9 mouse cellular contexts compared by ENCODE assay signal in genomic region chr15:27234770-27235169, GRCm38 (mm10).
DNase-seq lines count a peak whose midpoint lies in the region; ATAC-seq and TF ChIP-seq lines count a peak whose summit lies in the region.
"Had no signal": no experiment of that assay in that cellular context is flagged by ENCODE, and none has a peak within 500 bp of the region (broad histone marks: within the 10 kb centered on the region; RNA-seq: fewer than 3 reads in every experiment).

No protein-coding gene starts in this region.

- no peaks in the 10 kb centered on the region for H3K4me1 ChIP-seq in forebrain, embryonic 16.5 days (replicated peaks; ENCODE audit: control insufficient read depth, insufficient read depth, low read length)
- no peaks in the 10 kb centered on the region for H3K4me1 ChIP-seq in intestine, postnatal 0 days (replicated peaks; ENCODE audit: control insufficient read depth, insufficient read depth, low read length)
- no peaks in the 10 kb centered on the region for H3K4me1 ChIP-seq in neural tube, embryonic 11.5 days (ENCODE audit: control insufficient read depth, insufficient read depth, low read length)

- no peak overlapping the region for H3K4me2 ChIP-seq in forebrain, embryonic 16.5 days (ENCODE audit: low read length)
- no peak overlapping the region for H3K4me2 ChIP-seq in intestine, postnatal 0 days (replicated peaks; ENCODE audit: low read depth)
- no peak overlapping the region for H3K4me2 ChIP-seq in neural tube, embryonic 11.5 days (ENCODE audit: low read depth)

- H3K4me3 ChIP-seq in forebrain, embryonic 16.5 days (replicated peaks; ENCODE audit: low read length) = no peak overlapping the region
- no peak overlapping the region for H3K4me3 ChIP-seq in intestine, postnatal 0 days (ENCODE audit: low read depth, low read length)
- no peak overlapping the region for H3K4me3 ChIP-seq in neural tube, embryonic 11.5 days (ENCODE audit: low read depth, low read length)
- H3K4me3 ChIP-seq: erythroblast, embryonic 14.5 days had no signal

- H3K9me3 ChIP-seq in forebrain, embryonic 16.5 days (ENCODE audit: control insufficient read depth, low read length) = no peaks in the 10 kb centered on the region
- H3K9me3 ChIP-seq in intestine, postnatal 0 days (ENCODE audit: control insufficient read depth) = no peaks in the 10 kb centered on the region
- H3K9me3 ChIP-seq in neural tube, embryonic 11.5 days (ENCODE audit: control insufficient read depth, low read length) = no peaks in the 10 kb centered on the region

- no peak overlapping the region for H3K9ac ChIP-seq in forebrain, embryonic 16.5 days (replicated peaks; ENCODE audit: low read depth, low read length)
- no peak overlapping the region for H3K9ac ChIP-seq in intestine, postnatal 0 days (ENCODE audit: low read depth, low read length)
- H3K9ac ChIP-seq in neural tube, embryonic 11.5 days (ENCODE audit: low read length) = no peak overlapping the region

- no peaks in the 10 kb centered on the region for H3K27me3 ChIP-seq in forebrain, embryonic 16.5 days (replicated peaks; ENCODE audit: control insufficient read depth, insufficient read depth, low read length)
- H3K27me3 ChIP-seq in intestine, postnatal 0 days (replicated peaks; ENCODE audit: control insufficient read depth, insufficient read depth, low read length) = no peaks in the 10 kb centered on the region
- no peaks in the 10 kb centered on the region for H3K27me3 ChIP-seq in neural tube, embryonic 11.5 days (ENCODE audit: control insufficient read depth, insufficient read depth, low read length)

- TF ChIP-seq CTCF in intestine, postnatal 0 days (IDR thresholded peaks at IDR 0.05; ENCODE audit: low read depth) = peak; percentile 98

- WGBS in forebrain, embryonic 16.5 days = 14% methylated on average over 4 of the region's 4 CpGs
- WGBS in intestine, postnatal 0 days = 19% methylated on average over 4 of the region's 4 CpGs
- 24% methylated on average over 4 of the region's 4 CpGs for WGBS in neural tube, embryonic 11.5 days

- no peak overlapping the region for H3K27ac ChIP-seq in forebrain, embryonic 16.5 days (ENCODE audit: low read length)
- H3K27ac ChIP-seq in intestine, postnatal 0 days (ENCODE audit: low read depth, low read length) = no peak overlapping the region
- no peak overlapping the region for H3K27ac ChIP-seq in neural tube, embryonic 11.5 days (ENCODE audit: low read depth, low read length)

- intact Hi-C loops in left cerebral cortex, postnatal 4 days (cut with DNase I) = loop anchor here (5.0 to 10.0 kb wide), 2 partner anchors 612 to 1240 kb away; no protein-coding TSS in a partner anchor

- DNase-seq in urinary bladder, postnatal 14 days (ENCODE audit: low spot score) = peak; percentile 49
- no peak for DNase-seq in urinary bladder, adult 18-20 months (ENCODE audit: low spot score in 2 of 2)
- DNase-seq in cerebellum, adult 11 months = peak; percentile 7
- DNase-seq in left cerebral cortex, postnatal 4 days = peak; percentile 67
- peak; percentile 77 for DNase-seq in neural tube, embryonic 11.5 days (ENCODE audit: low spot score)
- DNase-seq in thymus, postnatal 25 days = peak; percentile 14

- no peaks in the 10 kb centered on the region for H3K36me3 ChIP-seq in forebrain, embryonic 16.5 days (ENCODE audit: control insufficient read depth, insufficient read depth)
- H3K36me3 ChIP-seq in intestine, postnatal 0 days (ENCODE audit: control insufficient read depth, insufficient read depth) = no peaks in the 10 kb centered on the region
- H3K36me3 ChIP-seq in neural tube, embryonic 11.5 days (ENCODE audit: control insufficient read depth, insufficient read depth, low read length) = no peaks in the 10 kb centered on the region

- peak; percentile 59 for ATAC-seq in forebrain, embryonic 16.5 days
- no peak for ATAC-seq in intestine, postnatal 0 days
- peak; percentile 72; the same call in 1 of the 2 replicates for ATAC-seq in neural tube, embryonic 11.5 days (ENCODE audit: insufficient read depth, low FRiP score, low TSS enrichment)

Comparison
In these comparisons a context has a peak if more than half of its experiments do, and no peak if none do; other contexts are left out.
1. DNase-seq: peak in urinary bladder, postnatal 14 days (single experiment), cerebellum, adult 11 months (single experiment), left cerebral cortex, postnatal 4 days (single experiment), neural tube, embryonic 11.5 days (single experiment) and thymus, postnatal 25 days (single experiment); none in urinary bladder, adult 18-20 months (0 of 2).